Mouse (Mus musculus): ENCODE data around the gene Rabep1. TPM values are rescaled to one million over a fixed set of nuclear protein-coding genes. Genes with fewer than 3 reads are reported as not detected.

Gene Rabep1
- total RNA-seq, 2 experiments from 2014 or later: 107 to 109 TPM

DNA sequence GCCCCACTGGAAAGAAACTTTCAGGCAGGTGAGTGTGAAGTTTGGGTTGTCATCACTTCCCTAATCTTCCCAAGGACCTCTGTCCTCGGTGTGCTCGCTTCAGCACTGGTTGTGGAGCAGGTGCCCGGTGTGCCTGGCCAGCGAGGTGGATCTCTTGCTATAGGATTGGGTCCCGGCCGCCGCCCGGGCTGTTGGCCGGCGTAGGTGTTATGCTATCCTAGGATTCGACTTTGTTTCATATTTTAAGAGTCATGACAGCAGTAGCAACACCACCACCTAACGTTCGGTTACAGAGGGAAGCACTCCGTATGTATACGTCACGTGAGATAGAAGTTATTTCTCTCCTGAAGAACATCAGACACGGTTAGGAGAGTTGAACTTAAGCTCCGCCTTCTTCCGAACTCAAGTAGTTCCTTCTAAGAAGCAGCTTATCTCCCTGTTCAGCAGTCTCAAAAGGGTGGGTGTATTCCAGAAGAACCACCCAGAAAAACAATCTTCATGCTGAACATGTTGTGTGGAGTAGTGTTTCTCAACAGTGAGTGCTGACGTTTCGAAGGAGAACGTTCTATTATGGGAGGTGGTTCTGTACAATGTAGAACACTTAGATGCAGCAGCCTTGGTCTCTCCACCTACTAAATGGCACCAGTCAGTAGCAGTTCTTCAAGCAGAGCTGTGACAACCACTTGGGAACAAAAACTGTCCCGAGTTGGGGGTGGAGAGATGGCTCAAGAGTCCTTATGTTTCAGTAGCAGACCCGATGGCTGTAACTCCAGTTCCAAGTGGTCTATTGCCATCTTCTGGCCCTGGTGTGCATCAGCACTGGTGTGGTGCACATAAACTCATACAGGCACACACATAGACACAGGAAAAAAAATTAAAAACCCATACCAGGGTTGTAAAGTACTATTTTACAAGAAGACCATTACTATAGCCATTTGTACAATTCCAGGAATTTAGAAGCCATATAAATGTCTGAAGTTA lies 126.3 kb downstream of the Rabep1 start:
- DNase-seq (ENCODE audit: low spot score in 2 of 2): peak in 1 of 2 experiments; percentile 39

- no peak for DNase-seq (ENCODE audit: low spot score in 2 of 2)
Measured at GRCm38 (mm10) chr11:70972586-70972985, 128.0 kb downstream of the Rabep1 start.

- no peak for DNase-seq (ENCODE audit: low spot score in 2 of 2)
Measured at GRCm38 (mm10) chr11:70973947-70974346, 129.4 kb downstream of the Rabep1 start.

DNA sequence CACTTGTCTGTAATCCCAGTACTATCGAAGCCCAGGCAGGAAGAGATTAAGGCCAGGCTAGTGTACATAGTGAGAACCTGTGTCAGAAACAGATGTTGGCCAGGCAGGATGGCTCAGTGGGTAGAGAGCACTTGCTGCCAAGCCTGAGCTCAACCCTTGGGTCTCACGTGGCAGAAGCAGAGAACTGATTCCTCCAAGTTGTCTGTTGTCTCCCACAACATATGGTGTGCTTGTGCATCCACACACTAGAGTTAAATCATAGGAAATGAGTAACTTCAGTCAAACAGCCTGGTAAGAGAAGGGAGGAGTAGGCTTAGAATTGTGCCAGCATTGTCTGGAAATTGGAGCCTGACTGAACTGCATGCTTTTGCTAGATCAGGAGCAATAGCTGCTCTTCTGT lies 130.6 kb downstream of the Rabep1 start:
- no peak for DNase-seq (ENCODE audit: low spot score in 2 of 2)

DNA sequence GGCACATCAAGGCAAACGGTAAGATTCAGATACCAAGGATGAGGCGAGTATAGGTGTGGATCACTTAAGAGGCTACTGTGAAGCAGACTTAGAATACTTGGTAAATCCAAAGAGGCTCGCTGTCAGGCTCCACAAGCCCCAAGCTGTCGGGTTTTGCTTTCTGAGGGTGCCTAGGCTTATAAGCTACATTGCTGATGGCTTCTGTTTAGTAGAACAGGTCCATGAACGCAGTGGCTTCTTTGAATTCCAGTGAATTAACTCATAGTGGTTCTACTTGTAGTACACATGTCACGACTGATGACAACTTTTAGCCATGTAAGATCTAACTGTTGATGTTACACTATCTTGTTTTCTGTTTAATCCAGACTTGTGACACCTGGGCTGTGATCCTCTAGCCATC lies 132.7 kb downstream of the Rabep1 start:
- no peak for DNase-seq (ENCODE audit: low spot score in 2 of 2)

GRCm38 (mm10) chr11:70980232-70980631 lies 135.7 kb downstream of the Rabep1 start:
- no peak for DNase-seq (ENCODE audit: low spot score in 2 of 2)

GRCm38 (mm10) chr11:70980751-70981510 lies 136.4 kb downstream of the Rabep1 start:
- DNase-seq (ENCODE audit: low spot score in 2 of 2): no peak

GRCm38 (mm10) chr11:70982030-70982429 lies 137.5 kb downstream of the Rabep1 start:
- DNase-seq (ENCODE audit: low spot score in 2 of 2): no peak

DNA sequence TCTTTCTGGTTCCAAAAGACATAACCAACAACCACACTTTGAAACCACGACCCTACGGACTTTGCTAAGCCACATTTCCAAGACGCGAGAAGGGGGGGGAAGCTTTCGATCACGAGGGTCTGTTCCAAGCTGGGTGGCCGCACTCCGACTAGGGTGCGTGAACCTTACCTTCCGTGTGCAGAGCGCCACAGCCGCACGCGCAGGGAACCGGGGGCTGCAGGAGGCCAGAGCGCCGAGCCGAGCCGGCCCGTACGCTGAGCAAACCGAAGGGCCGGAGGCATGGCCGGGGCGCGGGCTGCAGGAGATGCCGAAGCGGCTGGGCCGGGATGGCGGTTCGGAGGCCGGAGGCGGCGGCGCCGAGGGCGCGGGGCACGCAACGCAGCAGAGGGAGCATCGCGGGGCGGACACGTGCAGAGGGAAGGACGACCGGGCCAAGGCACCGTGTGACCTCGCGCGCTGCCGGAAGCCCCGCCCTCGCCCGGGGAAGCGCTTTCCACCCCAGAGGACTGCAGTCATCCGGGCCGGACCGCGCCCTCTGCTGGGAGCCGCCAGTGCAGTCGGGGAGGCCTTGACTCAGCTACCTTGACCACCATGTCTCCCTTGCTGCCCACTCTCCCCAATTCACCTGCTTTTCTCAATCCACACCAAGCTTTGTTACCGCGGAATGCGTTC lies 138.1 kb downstream of the Rabep1 start, which contains the start of gene C1qbp:
Gene C1qbp, minus strand, starts transcription at position 470 of the 672 bp plus-strand sequence.
- DNase-seq (ENCODE audit: low spot score in 2 of 2): peak; percentile 90 to 93

Other genes starting within 250 kb of the Rabep1 start
- gene 4930544D05Rik, start 228.9 kb upstream of the Rabep1 start, total RNA-seq (2021): under 1 TPM; 0.88 TPM
- under 1 TPM; 0.32 to 0.57 TPM for gene Chrne, start 225.6 kb upstream of the Rabep1 start, total RNA-seq (2021)
- gene Gp1ba, start 205.7 kb upstream of the Rabep1 start, total RNA-seq (2021): not detected
- 10 to 100 TPM; 70.2 to 72.3 TPM for gene Rnf167, start 197.5 kb upstream of the Rabep1 start, total RNA-seq (2021)
- gene Slc25a11, start 197.3 kb upstream of the Rabep1 start, total RNA-seq (2021): 100 to 1,000 TPM; 124 to 127 TPM
- 100 to 1,000 TPM; 340 to 380 TPM for gene Pfn1, start 190.1 kb upstream of the Rabep1 start, total RNA-seq (2021)
- gene Eno3, start 187.6 kb upstream of the Rabep1 start, total RNA-seq (2021): 10 to 100 TPM in 1 of 2 experiments, 1 to 10 TPM in 1; 5.9 to 10.1 TPM
- 10 to 100 TPM; 45.8 to 53.7 TPM for gene Spag7, start 175.4 kb upstream of the Rabep1 start, total RNA-seq (2021)
- 100 to 1,000 TPM; 288 to 296 TPM for gene Camta2, start 156.7 kb upstream of the Rabep1 start, total RNA-seq (2021)
- 1 to 10 TPM; 1.9 to 2.1 TPM for gene Inca1, start 144.6 kb upstream of the Rabep1 start, total RNA-seq (2021)
- 10 to 100 TPM; 66.2 to 68.4 TPM for gene Kif1c, start 144.2 kb upstream of the Rabep1 start, total RNA-seq (2021)
- gene Zfp3, start 80.6 kb upstream of the Rabep1 start, total RNA-seq (2021): 10 to 100 TPM; 17.7 to 21.0 TPM
- gene Scimp, start 32.2 kb upstream of the Rabep1 start, total RNA-seq (2021): not detected
- gene Nup88, start 125.2 kb downstream of the Rabep1 start, total RNA-seq (2021): 10 to 100 TPM; 60.4 to 61.1 TPM
- 10 to 100 TPM; 33.8 to 35.3 TPM for gene Rpain, start 125.4 kb downstream of the Rabep1 start, total RNA-seq (2021)
- gene C1qbp, start 138.2 kb downstream of the Rabep1 start, total RNA-seq (2021): 100 to 1,000 TPM; 102 to 108 TPM
- gene Dhx33, start 159.7 kb downstream of the Rabep1 start, total RNA-seq (2021): 10 to 100 TPM; 33.6 to 40.7 TPM
- 10 to 100 TPM in 1 of 2 experiments, 1 to 10 TPM in 1; 9.7 to 13.1 TPM for gene Mis12, start 174.8 kb downstream of the Rabep1 start, total RNA-seq (2021)
- 10 to 100 TPM; 19.4 to 22.0 TPM for gene Derl2, start 175.1 kb downstream of the Rabep1 start, total RNA-seq (2021)
- 100 to 1,000 TPM; 131 to 145 TPM for gene 6330403K07Rik, start 188.7 kb downstream of the Rabep1 start, total RNA-seq (2021)